In the genomic region with DNA sequence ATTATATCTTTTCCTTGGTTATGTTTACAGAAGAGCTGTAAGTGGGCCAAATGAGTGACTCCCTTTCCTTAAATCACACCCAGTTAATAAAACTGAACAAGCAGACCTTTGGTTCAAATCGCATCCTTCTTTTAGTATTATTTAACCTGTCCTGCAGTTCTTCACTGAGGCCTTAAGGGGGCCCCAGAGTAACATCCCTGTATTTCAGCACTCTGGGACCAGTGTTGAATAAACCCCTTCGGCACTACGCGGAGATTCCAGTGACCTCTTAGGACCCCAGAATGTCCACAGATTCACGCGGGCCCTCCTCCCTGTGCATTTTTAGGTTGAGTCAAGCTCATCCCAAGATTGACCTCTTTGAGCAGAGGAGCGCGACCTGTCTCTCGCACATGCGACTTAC, we compare ENCODE assay signal across 9 mouse cellular contexts.
DNase-seq lines count a peak whose midpoint lies in the region; ATAC-seq and TF ChIP-seq lines count a peak whose summit lies in the region.
"Had no signal": no experiment of that assay in that cellular context is flagged by ENCODE, and none has a peak within 500 bp of the region (broad histone marks: within the 10 kb centered on the region; RNA-seq: fewer than 3 reads in every experiment).

No protein-coding gene starts in this region.

- no peak overlapping the region for H3K9ac ChIP-seq in intestine, postnatal 0 days (ENCODE audit: low read depth, low read length)
- no peak overlapping the region for H3K9ac ChIP-seq in intestine, embryonic 15.5 days
- H3K9ac ChIP-seq in ES-E14 (ENCODE audit: insufficient read depth, low read depth, low read length, poor library complexity, severe bottlenecking): no peak overlapping the region
- H3K9ac ChIP-seq in embryonic facial prominence, embryonic 11.5 days (replicated peaks; ENCODE audit: low read length): no peak overlapping the region

- no peaks in the 10 kb centered on the region for H3K36me3 ChIP-seq in intestine, postnatal 0 days (ENCODE audit: control insufficient read depth, insufficient read depth)
- no peaks in the 10 kb centered on the region for H3K36me3 ChIP-seq in intestine, embryonic 15.5 days
- no peaks in the 10 kb centered on the region for H3K36me3 ChIP-seq in ES-E14 (ENCODE audit: control insufficient read depth, insufficient read depth, low read length, poor library complexity, severe bottlenecking)
- H3K36me3 ChIP-seq in embryonic facial prominence, embryonic 11.5 days (replicated peaks; ENCODE audit: control insufficient read depth, insufficient read depth, low read depth, low read length): no peaks in the 10 kb centered on the region

- no peaks in the 10 kb centered on the region for H3K27me3 ChIP-seq in intestine, postnatal 0 days (replicated peaks; ENCODE audit: control insufficient read depth, insufficient read depth, low read length)
- H3K27me3 ChIP-seq in intestine, embryonic 15.5 days (replicated peaks): no peaks in the 10 kb centered on the region
- no peaks in the 10 kb centered on the region for H3K27me3 ChIP-seq in embryonic facial prominence, embryonic 11.5 days (ENCODE audit: control insufficient read depth, insufficient read depth, low read length)

- no peak overlapping the region for H3K4me3 ChIP-seq in intestine, postnatal 0 days (ENCODE audit: low read depth, low read length)
- no peak overlapping the region for H3K4me3 ChIP-seq in intestine, embryonic 15.5 days (replicated peaks)
- H3K4me3 ChIP-seq in ES-E14 (ENCODE audit: insufficient read depth in 1 of 2, low read depth in 1 of 2, low read length in 2 of 2, poor library complexity in 1 of 2, severe bottlenecking in 1 of 2): no peak overlapping the region
- H3K4me3 ChIP-seq in embryonic facial prominence, embryonic 11.5 days (ENCODE audit: low read depth, low read length): no peak overlapping the region

- no peaks in the 10 kb centered on the region for H3K4me1 ChIP-seq in intestine, postnatal 0 days (replicated peaks; ENCODE audit: control insufficient read depth, insufficient read depth, low read length)
- no peaks in the 10 kb centered on the region for H3K4me1 ChIP-seq in intestine, embryonic 15.5 days (replicated peaks)
- no peaks in the 10 kb centered on the region for H3K4me1 ChIP-seq in ES-E14 (ENCODE audit: control insufficient read depth in 2 of 2, insufficient read depth in 2 of 2, low read length in 2 of 2, poor library complexity in 1 of 2)
- H3K4me1 ChIP-seq in embryonic facial prominence, embryonic 11.5 days (ENCODE audit: control insufficient read depth, insufficient read depth, low read length): no peaks in the 10 kb centered on the region

- TF ChIP-seq CTCF in intestine, postnatal 0 days (IDR thresholded peaks at IDR 0.05; ENCODE audit: low read depth): peak; percentile 52

- in situ Hi-C loops in ES-E14 (cut with MboI; ENCODE audit: low sequenced_read_pairs in 2 of 2, unreplicated experiment in 2 of 2): no loop called here

- no peak overlapping the region for H3K4me2 ChIP-seq in intestine, postnatal 0 days (replicated peaks; ENCODE audit: low read depth)
- H3K4me2 ChIP-seq in intestine, embryonic 15.5 days (replicated peaks): no peak overlapping the region
- no peak overlapping the region for H3K4me2 ChIP-seq in embryonic facial prominence, embryonic 11.5 days (ENCODE audit: low read depth, low read length)

- H3K9me3 ChIP-seq in intestine, postnatal 0 days (ENCODE audit: control insufficient read depth): no peaks in the 10 kb centered on the region
- no peaks in the 10 kb centered on the region for H3K9me3 ChIP-seq in intestine, embryonic 15.5 days
- H3K9me3 ChIP-seq in ES-E14 (ENCODE audit: control insufficient read depth, insufficient read depth, low read depth, low read length): no peaks in the 10 kb centered on the region
- H3K9me3 ChIP-seq in embryonic facial prominence, embryonic 11.5 days (replicated peaks; ENCODE audit: control insufficient read depth, low read length): no peaks in the 10 kb centered on the region

- DNase-seq in 416B (ENCODE audit: low read depth): peak; percentile 5
- DNase-seq in ES-E14 (ENCODE audit: low read depth, low spot score): peak; percentile 35
- peak; percentile 37 for DNase-seq in embryonic facial prominence, embryonic 11.5 days (ENCODE audit: low spot score)
- no peak for DNase-seq in urinary bladder, postnatal 4 days (ENCODE audit: low spot score in 2 of 2)
- no peak for DNase-seq in frontal cortex, postnatal 25 days (ENCODE audit: low spot score in 2 of 2)
- DNase-seq: cerebellum, adult 8-10 months had no signal

- 67% methylated on average over 10 of the region's 10 CpGs for WGBS in intestine, postnatal 0 days
- WGBS in intestine, embryonic 15.5 days: 73% methylated on average over 10 of the region's 10 CpGs
- WGBS in embryonic facial prominence, embryonic 11.5 days: 53% methylated on average over 10 of the region's 10 CpGs

- H3K27ac ChIP-seq in intestine, postnatal 0 days (ENCODE audit: low read depth, low read length): no peak overlapping the region
- no peak overlapping the region for H3K27ac ChIP-seq in intestine, embryonic 15.5 days
- H3K27ac ChIP-seq in ES-E14 (ENCODE audit: insufficient read depth, low read depth, low read length, poor library complexity, severe bottlenecking): no peak overlapping the region
- H3K27ac ChIP-seq in embryonic facial prominence, embryonic 11.5 days (replicated peaks; ENCODE audit: low read depth, low read length): no peak overlapping the region

- ATAC-seq in intestine, postnatal 0 days: no peak
- ATAC-seq in intestine, embryonic 15.5 days: no peak
- no peak for ATAC-seq in embryonic facial prominence, embryonic 11.5 days (replicated peaks; ENCODE audit: insufficient number of reproducible peaks, low FRiP score, low TSS enrichment, low read depth)
- no peak for ATAC-seq in erythroblast, adult 5-6 weeks (replicated peaks; ENCODE audit: low FRiP score, poor library complexity, severe bottlenecking)

TF ChIP-seq in ES-E14, 5 proteins besides CTCF, POLR2A, EP300 and RAD21:
- TF ChIP-seq MAFK (IDR thresholded peaks at IDR 0.05; ENCODE audit: insufficient read depth, low read depth, low read length) (no peak), ZC3H11A (IDR thresholded peaks at IDR 0.05; ENCODE audit: borderline replicate concordance, low read depth, low read length) (0 out of 2 replicates have a peak, but pooled peaks have one; percentile 14)

Comparison
In these comparisons a context has a peak if more than half of its experiments do, and no peak if none do; other contexts are left out.
1. DNase-seq: peak in 416B (single experiment), ES-E14 (single experiment) and embryonic facial prominence, embryonic 11.5 days (single experiment); none in urinary bladder, postnatal 4 days (0 of 2) and frontal cortex, postnatal 25 days (0 of 2).